Mouse (Mus musculus): ENCODE measurements around the gene Gabra4.

Gene Gabra4

GRCm38 (mm10) chr5:71658115-71658497 lies at the start of gene Gabra4:
TSS of gene Gabra4 (minus strand) at chr5:71658308.
- peak in 1 of 2 experiments; percentile 47 for DNase-seq (ENCODE audit: low spot score in 2 of 2)

- DNase-seq (ENCODE audit: low spot score in 2 of 2) = no peak
These were observed 43.1 kb upstream of the Gabra4 start for GRCm38 (mm10) chr5:71701273-71701614.

DNA sequence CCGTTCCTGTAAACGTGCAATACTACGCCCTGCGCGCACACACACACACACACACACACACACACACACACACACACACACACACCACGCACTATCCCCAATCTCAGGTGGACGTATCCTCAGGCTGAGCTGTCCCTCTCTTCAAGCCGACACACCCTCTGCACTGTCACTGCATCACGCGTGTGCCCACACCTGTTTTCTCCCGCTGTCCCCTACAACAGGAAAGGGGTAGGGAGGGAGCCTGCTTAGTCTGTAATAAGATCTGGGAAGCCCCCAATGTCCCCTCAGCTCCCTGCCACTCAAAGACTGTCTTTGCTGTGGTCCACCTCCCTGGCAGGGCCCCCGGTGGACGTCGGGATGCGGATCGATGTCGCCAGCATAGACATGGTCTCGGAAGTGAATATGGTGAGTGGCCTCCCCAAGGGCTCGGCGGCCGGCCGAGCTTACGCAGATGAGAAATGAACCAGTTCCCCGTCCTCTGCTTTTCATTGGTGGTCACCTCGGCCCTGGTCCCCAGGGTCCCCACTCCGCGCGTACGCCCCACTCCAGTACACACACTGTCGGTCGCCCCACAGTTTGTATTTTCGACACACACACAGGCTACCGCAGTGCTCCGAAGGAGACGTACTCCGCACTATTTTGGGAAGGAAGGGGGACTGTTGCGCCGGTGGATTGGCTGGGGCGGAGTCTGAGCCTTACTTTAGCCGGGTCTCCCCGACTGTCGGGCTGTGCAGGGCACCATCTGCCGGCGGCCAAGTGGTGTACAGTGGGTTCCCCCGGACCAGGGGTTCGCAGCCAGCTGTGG lies 42.6 kb upstream of the Gabra4 start:
- DNase-seq (ENCODE audit: low spot score in 2 of 2) = peak; percentile 67 to 74

- peak; percentile 82 to 85 for DNase-seq (ENCODE audit: low spot score in 2 of 2)
These were observed 41.8 kb upstream of the Gabra4 start for GRCm38 (mm10) chr5:71699696-71700467.

DNA sequence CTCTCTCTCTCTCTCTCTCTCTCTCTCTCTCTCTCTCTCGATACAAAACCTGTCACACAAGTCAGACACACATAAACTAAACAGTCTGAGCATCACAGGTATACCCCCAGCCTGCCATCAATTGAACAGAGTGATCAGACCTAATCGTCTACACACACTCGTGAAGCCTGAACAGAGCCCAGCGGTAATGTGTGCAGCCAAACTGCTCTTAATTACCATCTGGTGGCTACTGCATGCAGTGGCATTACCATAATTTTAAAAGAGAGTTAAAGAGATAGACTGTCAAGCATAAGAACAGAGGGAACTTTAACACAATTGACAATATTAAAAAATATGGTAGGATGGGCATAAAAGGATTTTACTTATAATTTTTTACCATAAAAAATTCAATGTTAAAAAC lies 7.5 kb upstream of the Gabra4 start:
- DNase-seq (ENCODE audit: low spot score in 2 of 2) = peak in 1 of 2 experiments; percentile 22

- peak; percentile 62 to 64 for DNase-seq (ENCODE audit: low spot score in 2 of 2)
These were observed 510 bp downstream of the Gabra4 start, which contains the start of gene Gabrb1 for GRCm38 (mm10) chr5:71657482-71658114. TSS of gene Gabrb1 (plus strand) at chr5:71658113.

GRCm38 (mm10) chr5:71656771-71657170 lies 1.3 kb downstream of the Gabra4 start:
- peak; percentile 55 for DNase-seq (ENCODE audit: low spot score in 2 of 2)

DNA sequence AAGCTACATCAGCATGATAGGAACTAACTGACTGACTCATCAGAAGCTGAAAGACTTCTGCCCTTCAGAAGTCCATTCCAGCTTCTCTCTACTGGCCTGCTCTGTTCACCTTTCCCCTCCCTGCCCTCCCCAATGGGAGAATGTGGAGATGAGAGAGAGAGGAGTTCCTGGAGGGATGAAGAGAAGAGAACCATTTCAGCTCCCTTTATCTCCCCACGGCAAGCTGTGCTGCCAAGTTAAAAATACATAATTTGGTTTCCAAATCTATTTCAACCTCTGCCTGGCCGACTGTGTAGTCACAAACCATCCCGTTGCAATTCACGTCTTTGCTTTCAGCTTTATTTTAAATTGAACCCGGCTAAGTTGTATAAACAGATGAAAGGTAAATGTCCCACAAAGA lies 4.1 kb downstream of the Gabra4 start:
- peak; percentile 23 to 31 for DNase-seq (ENCODE audit: low spot score in 2 of 2)

- DNase-seq (ENCODE audit: low spot score in 2 of 2) = no peak
These were observed 10.0 kb downstream of the Gabra4 start for GRCm38 (mm10) chr5:71648108-71648507.

DNA sequence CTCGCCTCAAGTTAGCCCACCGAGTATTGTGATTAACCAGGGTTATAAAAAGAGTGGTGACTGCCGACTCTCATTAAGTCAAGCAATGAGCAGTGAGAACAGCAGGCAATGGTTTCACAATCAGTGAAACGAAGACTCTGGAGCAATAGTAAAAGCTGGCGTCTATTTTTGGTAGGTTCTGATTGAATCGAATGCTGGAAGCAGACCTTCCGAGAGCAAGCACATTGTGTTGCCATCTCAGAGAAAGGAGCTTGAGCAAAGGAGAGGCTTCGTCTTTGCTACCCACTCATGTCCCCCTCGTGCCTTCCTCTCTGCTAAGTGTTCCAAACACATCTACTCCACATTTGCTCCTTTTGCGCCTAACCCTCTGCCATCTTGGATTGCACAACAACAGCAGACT lies 18.3 kb downstream of the Gabra4 start:
- DNase-seq (ENCODE audit: low spot score in 2 of 2) = no peak

DNA sequence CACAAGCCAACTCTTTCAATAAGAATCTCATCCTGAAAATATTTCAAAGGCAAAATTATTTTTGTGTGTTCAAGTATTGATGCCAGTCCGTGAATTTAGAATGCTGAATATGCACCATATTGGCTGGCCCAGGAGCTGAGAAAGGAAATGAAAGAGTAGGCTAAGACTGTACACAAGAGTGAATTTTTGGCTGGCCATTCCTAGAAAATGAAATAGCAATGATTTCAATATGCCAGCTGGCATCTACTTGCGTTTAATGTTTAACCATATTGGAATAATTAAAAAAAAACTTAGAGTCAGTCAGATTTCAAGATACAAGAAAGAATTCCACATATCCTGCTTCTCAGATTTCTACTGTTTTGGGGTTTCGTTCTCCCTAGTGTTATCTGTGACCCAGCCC lies 30.3 kb downstream of the Gabra4 start:
- no peak for DNase-seq (ENCODE audit: low spot score in 2 of 2)

GRCm38 (mm10) chr5:71616734-71617133 lies 41.4 kb downstream of the Gabra4 start:
- DNase-seq (ENCODE audit: low spot score in 2 of 2) = no peak

- no peak for DNase-seq (ENCODE audit: low spot score in 2 of 2)
These were observed 43.8 kb downstream of the Gabra4 start for GRCm38 (mm10) chr5:71614311-71614710.

DNA sequence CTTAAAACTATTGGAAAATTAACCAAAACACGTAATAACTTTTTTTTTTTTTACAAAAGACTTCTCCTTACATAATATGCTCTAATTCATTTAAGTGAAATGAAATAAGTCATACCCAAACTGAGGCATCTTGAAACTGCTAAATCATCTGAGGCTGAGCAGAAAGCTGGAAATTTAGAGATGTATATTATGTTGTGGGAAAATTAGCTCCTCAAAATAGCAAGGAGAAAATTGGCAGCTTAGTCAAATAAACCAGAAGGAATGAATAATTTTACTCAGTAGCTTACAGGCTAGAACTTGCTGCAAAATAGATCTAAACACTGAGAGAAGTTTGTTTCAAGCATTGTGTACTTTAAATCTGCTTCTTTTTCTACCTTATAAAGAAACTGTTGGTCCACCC lies 49.4 kb downstream of the Gabra4 start:
- no peak for DNase-seq (ENCODE audit: low spot score in 2 of 2)

- no peak for DNase-seq (ENCODE audit: low spot score in 2 of 2)
These were observed 51.2 kb downstream of the Gabra4 start for GRCm38 (mm10) chr5:71606907-71607306.

GRCm38 (mm10) chr5:71604128-71604690 lies 53.9 kb downstream of the Gabra4 start:
- DNase-seq (ENCODE audit: low spot score in 2 of 2) = peak in 1 of 2 experiments; percentile 46

DNA sequence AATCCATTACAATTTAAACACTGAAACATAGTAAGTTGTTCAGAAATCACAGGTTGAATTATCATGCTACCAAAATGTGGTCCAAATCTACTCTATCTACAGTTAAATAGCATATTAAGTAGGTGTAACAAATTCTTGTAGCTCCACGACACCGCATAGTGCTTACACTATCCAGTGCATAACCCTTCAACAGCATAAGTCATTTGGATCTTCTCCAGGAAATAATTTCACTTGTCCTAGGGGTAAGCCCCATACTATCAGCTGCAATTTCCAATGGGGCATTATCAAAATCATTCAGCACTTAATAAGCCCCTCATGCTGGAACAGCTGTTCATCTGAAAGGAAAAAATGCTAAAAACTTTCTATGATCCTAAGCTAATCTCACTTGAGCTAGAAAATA lies 62.8 kb downstream of the Gabra4 start:
- DNase-seq (ENCODE audit: low spot score in 2 of 2) = no peak

- no peak for DNase-seq (ENCODE audit: low spot score in 2 of 2)
These were observed 64.3 kb downstream of the Gabra4 start for GRCm38 (mm10) chr5:71593745-71594255.

DNA sequence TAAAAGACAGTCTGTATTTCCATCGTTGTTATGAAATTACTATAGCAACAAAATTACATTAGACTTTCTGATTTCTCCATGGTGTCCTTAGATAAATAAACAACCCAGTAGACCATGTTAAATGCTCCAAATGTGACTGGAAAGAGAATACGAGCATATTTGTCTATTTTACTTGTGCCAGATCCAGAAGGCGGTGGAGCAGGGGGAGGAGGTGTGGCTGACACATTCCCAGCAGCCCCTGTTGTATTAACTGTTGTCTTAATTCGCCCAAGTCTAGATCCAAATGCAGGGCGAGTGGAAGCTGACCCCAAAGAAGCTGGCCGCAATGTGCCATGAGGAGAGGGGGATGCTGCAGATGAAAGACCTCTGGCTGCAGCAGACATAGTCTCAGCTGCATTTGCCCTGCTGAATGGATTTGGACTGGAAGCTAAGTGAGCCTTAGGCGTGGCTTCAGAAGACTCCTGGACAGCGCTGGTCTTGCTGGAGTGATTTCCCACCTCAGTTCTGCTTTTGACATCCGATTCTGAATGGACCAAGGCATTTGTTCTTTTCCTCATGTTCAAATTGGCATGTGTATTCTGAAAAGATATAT lies 86.4 kb downstream of the Gabra4 start:
- no peak for DNase-seq (ENCODE audit: low spot score in 2 of 2)

DNA sequence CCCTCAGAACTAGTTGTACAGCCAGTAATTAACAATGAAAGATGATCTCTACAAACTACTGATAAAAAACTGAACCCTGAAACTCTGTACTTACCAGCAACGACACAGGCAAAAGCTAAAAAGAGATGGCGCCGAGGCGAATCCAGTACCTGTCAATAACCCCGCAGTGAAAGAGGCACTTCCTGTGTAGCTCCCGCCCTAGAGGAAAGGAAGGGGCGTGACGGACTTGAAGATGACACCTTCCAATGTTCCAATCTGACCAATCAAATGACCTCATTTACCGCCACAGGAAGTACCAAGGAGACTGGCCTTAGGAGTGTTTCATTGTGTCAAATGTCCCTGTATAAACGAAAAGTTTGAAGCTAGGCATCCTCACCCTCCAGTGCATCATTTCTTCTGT lies 110.0 kb downstream of the Gabra4 start, which contains the start of gene Cox7b2:
TSS of gene Cox7b2 (minus strand) at position 127 of the 400 bp plus-strand sequence.
- DNase-seq (ENCODE audit: low spot score in 2 of 2) = no peak

DNA sequence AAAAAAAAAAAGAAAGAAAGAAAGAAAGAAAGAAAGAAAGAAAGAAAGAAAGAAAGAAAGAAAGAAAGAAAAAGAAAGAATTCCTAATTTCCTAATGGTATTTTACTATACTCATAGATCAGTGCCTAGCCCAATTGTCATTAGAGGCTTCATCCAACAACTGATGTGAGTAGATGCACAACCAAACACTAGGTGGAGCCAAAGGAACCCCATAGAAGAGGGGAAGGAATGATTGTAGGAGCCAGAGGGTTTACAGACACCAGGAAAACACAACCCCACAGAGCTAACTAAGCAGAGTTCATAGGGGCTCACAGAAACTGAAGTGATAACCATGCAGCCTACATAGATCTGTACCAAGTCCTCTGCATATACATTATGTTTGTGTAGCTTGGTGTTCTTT lies 112.6 kb downstream of the Gabra4 start:
- peak; percentile 14 to 24 for DNase-seq (ENCODE audit: low spot score in 2 of 2)

All from right cerebral cortex, adult 2 months (tissue).